Mouse (Mus musculus) lung, postnatal 36 days (tissue): ENCODE results near the gene Dazap2.
A peak's percentile ranks its signal among the peaks of the same experiment; 100 is the strongest.

Experiments used
- DNase-seq: peaks from one replicate; pipeline ENCODE4 v3.0.0; 2022; ENCODE audit warnings: mixed read lengths

The Dazap2 gene

GRCm38 (mm10) chr15:100612432-100612831 lies 2.7 kb upstream of the Dazap2 start:
- peak; percentile 50 for DNase-seq

GRCm38 (mm10) chr15:100613584-100613983 lies 1.6 kb upstream of the Dazap2 start:
- peak; percentile 82 for DNase-seq

- DNase-seq: peak; percentile 45
Measured at GRCm38 (mm10) chr15:100614218-100614995, 742 bp upstream of the Dazap2 start.

GRCm38 (mm10) chr15:100615825-100616220 lies 674 bp downstream of the Dazap2 start:
- peak; percentile 94 for DNase-seq

GRCm38 (mm10) chr15:100616221-100616620 lies 1.1 kb downstream of the Dazap2 start:
- no peak for DNase-seq

- no peak for DNase-seq
Measured at GRCm38 (mm10) chr15:100619200-100619599, 4.1 kb downstream of the Dazap2 start.

GRCm38 (mm10) chr15:100621671-100622070 lies 6.5 kb downstream of the Dazap2 start:
- DNase-seq: peak; percentile 49

- DNase-seq: no peak
Measured at GRCm38 (mm10) chr15:100622164-100622563, 7.0 kb downstream of the Dazap2 start.

GRCm38 (mm10) chr15:100623754-100624153 lies 8.6 kb downstream of the Dazap2 start:
- no peak for DNase-seq

- no peak for DNase-seq
Measured at GRCm38 (mm10) chr15:100624435-100624834, 9.3 kb downstream of the Dazap2 start.

GRCm38 (mm10) chr15:100627287-100627686 lies 12.1 kb downstream of the Dazap2 start:
- DNase-seq: no peak

GRCm38 (mm10) chr15:100627774-100628370 lies 12.7 kb downstream of the Dazap2 start:
- peak; percentile 64 for DNase-seq

- DNase-seq: peak; percentile 71
Measured at GRCm38 (mm10) chr15:100628797-100629196, 13.6 kb downstream of the Dazap2 start.

- no peak for DNase-seq
Measured at GRCm38 (mm10) chr15:100630126-100630525, 15.0 kb downstream of the Dazap2 start.

- peak; percentile 48 for DNase-seq
Measured at GRCm38 (mm10) chr15:100631454-100632170, 16.5 kb downstream of the Dazap2 start.

GRCm38 (mm10) chr15:100632323-100632722 lies 17.2 kb downstream of the Dazap2 start:
- no peak for DNase-seq

- no peak for DNase-seq
Measured at GRCm38 (mm10) chr15:100633341-100633740, 18.2 kb downstream of the Dazap2 start.

GRCm38 (mm10) chr15:100635239-100635638 lies 20.1 kb downstream of the Dazap2 start:
- DNase-seq: no peak

- no peak for DNase-seq
Measured at GRCm38 (mm10) chr15:100635851-100636645, 20.9 kb downstream of the Dazap2 start.

GRCm38 (mm10) chr15:100636700-100637501 lies 21.8 kb downstream of the Dazap2 start, which contains the start of gene Smagp:
Smagp (minus strand) TSS chr15:100636940.
- peak; percentile 62 for DNase-seq

- DNase-seq: peak; percentile 80
Measured at GRCm38 (mm10) chr15:100637661-100638060, 22.5 kb downstream of the Dazap2 start.
